Mouse (Mus musculus) neural tube, embryonic 11.5 days (tissue): ENCODE measurements around the gene Usp21. TPM values are rescaled to one million over a fixed set of nuclear protein-coding genes. Genes with fewer than 3 reads are reported as not detected.

Experiments used
- ATAC-seq: fragments of 200-750 bp; cut with Nextera tagmentation; 2 replicates; pipeline ENCODE4 v1.8.0; 2017; ENCODE audit warnings: moderate number of reproducible peaks, mild to moderate bottlenecking, moderate TSS enrichment, moderate library complexity; ENCODE audit not compliant: insufficient read depth, low FRiP score, low TSS enrichment
- DNase-seq: peaks from one replicate; pipeline ENCODE4 v3.0.0-alpha.2; 2015; ENCODE audit warnings: low spot score
- H3K27ac ChIP-seq: fragments of 300-500 bp; sonication (generic); 2 replicates; pipeline ENCODE4 v1.5.1; 2014; ENCODE audit warnings: low read depth, mild to moderate bottlenecking, low read length
- H3K27me3 ChIP-seq: fragments of 300-500 bp; sonication (generic); 2 replicates; pipeline ENCODE4 v1.6.1; 2014; ENCODE audit warnings: mild to moderate bottlenecking, low read length, mixed read lengths; ENCODE audit not compliant: control insufficient read depth, insufficient read depth
- H3K36me3 ChIP-seq: fragments of 300-500 bp; sonication (generic); 2 replicates; pipeline ENCODE4 v1.6.1; 2014; ENCODE audit warnings: mild to moderate bottlenecking, low read length, moderate library complexity, mixed read lengths; ENCODE audit not compliant: control insufficient read depth, insufficient read depth
- H3K4me1 ChIP-seq: fragments of 300-500 bp; sonication (generic); 2 replicates; pipeline ENCODE4 v1.6.1; 2014; ENCODE audit warnings: low read length, mixed read lengths; ENCODE audit not compliant: control insufficient read depth, insufficient read depth
- H3K4me2 ChIP-seq: fragments of 300-500 bp; sonication (generic); 2 replicates; pipeline ENCODE4 v1.6.1; 2014; ENCODE audit warnings: low read depth, mild to moderate bottlenecking, moderate library complexity
- H3K4me3 ChIP-seq: fragments of 300-500 bp; sonication (generic); 2 replicates; pipeline ENCODE4 v1.5.1; 2014; ENCODE audit warnings: low read depth, low read length
- H3K9ac ChIP-seq: fragments of 300-500 bp; sonication (generic); 2 replicates; pipeline ENCODE4 v1.6.1; 2014; ENCODE audit warnings: mild to moderate bottlenecking, low read length
- H3K9me3 ChIP-seq: fragments of 300-500 bp; sonication (generic); 2 replicates; pipeline ENCODE4 v1.6.1; 2016; ENCODE audit warnings: low read length; ENCODE audit not compliant: control insufficient read depth
- WGBS: fragments of 180-500 bp; shearing (Covaris S2); extraction: QIAGEN DNeasy Blood & Tissue Kit; methylation state at CpG from one replicate; pipeline ENCODE4 v1.1.7; 2014; 5-methylcytosine and 5-hydroxymethylcytosine counted together
- polyA plus RNA-seq: library from polyadenylated mRNA; unstranded; fragments of >200 nt; fragmentation: Nextera tagmentation; extraction: Ambion mirVana; gene quantifications from 2 replicates; pipeline ENCODE4 v1.2.1, GENCODE M21; 2014

The Usp21 gene
- polyA plus RNA-seq, 1 experiment from 2014 or later: 104 TPM

DNA sequence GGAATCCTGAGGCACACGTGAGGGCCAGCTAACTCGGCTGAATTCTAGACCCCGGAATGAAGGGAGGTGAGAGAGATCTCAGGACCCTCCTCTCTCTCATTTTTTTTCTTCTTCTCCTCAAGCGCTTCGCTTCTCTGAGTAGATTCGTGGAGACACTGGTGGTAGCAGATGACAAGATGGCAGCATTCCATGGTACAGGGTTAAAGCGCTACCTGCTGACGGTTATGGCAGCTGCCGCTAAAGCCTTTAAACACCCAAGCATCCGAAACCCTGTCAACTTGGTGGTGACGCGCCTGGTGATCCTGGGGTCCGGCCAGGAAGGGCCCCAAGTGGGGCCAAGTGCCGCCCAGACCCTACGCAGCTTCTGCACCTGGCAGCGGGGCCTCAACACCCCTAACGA lies 35.4 kb downstream of the Usp21 start:
- no peaks in the 10 kb centered on the region for H3K36me3 ChIP-seq
- H3K4me1 ChIP-seq: peaks cover 30% of the 10 kb centered on the region
- H3K4me2 ChIP-seq: peak overlapping the region; percentile 36
- H3K9me3 ChIP-seq: no peaks in the 10 kb centered on the region
- 61% methylated on average over 17 of the region's 17 CpGs for WGBS
- H3K27me3 ChIP-seq: no peaks in the 10 kb centered on the region
- 0 out of 2 replicates have a peak overlapping the region, but pooled peaks have one; percentile 22 for H3K4me3 ChIP-seq
- 0 out of 2 replicates have a peak overlapping the region, but pooled peaks have one; percentile 14 for H3K9ac ChIP-seq
- DNase-seq: no peak
- no peak for ATAC-seq
- H3K27ac ChIP-seq: 0 out of 2 replicates have a peak overlapping the region, but pooled peaks have one; percentile 39

- DNase-seq (peak; percentile 40), ATAC-seq (no peak)
- H3K4me2 ChIP-seq: peak overlapping the region; percentile 50
Measured at GRCm38 (mm10) chr1:171251594-171252324, 36.0 kb downstream of the Usp21 start.

GRCm38 (mm10) chr1:171250680-171251593 lies 36.9 kb downstream of the Usp21 start, which contains the start of gene Ndufs2:
Gene Ndufs2 (minus strand): TSS chr1:171251388.
- Histone ChIP-seq H3K9me3 (no peaks in the 10 kb centered on the region), H3K27ac (peak within 1 kb of the TSS; percentile 44; the same call in 1 of the 2 replicates), H3K4me2 (peak within 1 kb of the TSS; percentile 50), H3K4me3 (peak within 1 kb of the TSS; percentile 22), H3K27me3 (no peaks in the 10 kb centered on the region), H3K9ac (peak within 1 kb of the TSS; percentile 44), H3K4me1 (peaks cover 36% of the 10 kb centered on the region), H3K36me3 (no peaks in the 10 kb centered on the region)
- ATAC-seq (no peak), DNase-seq (peak; percentile 30)
- 15% methylated on average over 26 of the region's 26 CpGs for WGBS

More at GRCm38 (mm10) chr1:171251594-171252324, 36.0 kb downstream of the Usp21 start:
- Histone ChIP-seq H3K36me3 (no peaks in the 10 kb centered on the region), H3K9ac (0 out of 2 replicates have a peak overlapping the region, but pooled peaks have one; percentile 14), H3K4me3 (peak overlapping the region; percentile 22; the same call in 1 of the 2 replicates), H3K4me1 (peaks cover 30% of the 10 kb centered on the region), H3K9me3 (no peaks in the 10 kb centered on the region), H3K27ac (peak overlapping the region; percentile 44; the same call in 1 of the 2 replicates), H3K27me3 (no peaks in the 10 kb centered on the region)
- 2% methylated on average over 13 of the region's 13 CpGs for WGBS

- H3K4me3 ChIP-seq: peak within 1 kb of the TSS; percentile 22
- H3K27me3 ChIP-seq: no peaks in the 10 kb centered on the region
- DNase-seq (peak; percentile 49), ATAC-seq (no peak)
- H3K4me1 ChIP-seq: peaks cover 37% of the 10 kb centered on the region
- no peaks in the 10 kb centered on the region for H3K9me3 ChIP-seq
- H3K4me2 ChIP-seq: peak within 1 kb of the TSS; percentile 50
- 13% methylated on average over 5 of the region's 5 CpGs for WGBS
- H3K27ac ChIP-seq: peak within 1 kb of the TSS; percentile 35; the same call in 1 of the 2 replicates
- H3K9ac ChIP-seq: peak within 1 kb of the TSS; percentile 44
- H3K36me3 ChIP-seq: no peaks in the 10 kb centered on the region
Measured at GRCm38 (mm10) chr1:171249913-171250600, 37.7 kb downstream of the Usp21 start, which contains the start of gene Adamts4. Gene Adamts4 (plus strand): TSS chr1:171250421.

- no peak overlapping the region; the same call in 1 of the 2 replicates for H3K27ac ChIP-seq
- no peaks in the 10 kb centered on the region for H3K27me3 ChIP-seq
- peak; percentile 26 for DNase-seq
- H3K4me1 ChIP-seq: peaks cover 37% of the 10 kb centered on the region
- H3K4me3 ChIP-seq: no peak overlapping the region
- no peaks in the 10 kb centered on the region for H3K36me3 ChIP-seq
- no peak overlapping the region; the same call in 1 of the 2 replicates for H3K4me2 ChIP-seq
- WGBS: 41% methylated on average over 3 of the region's 3 CpGs
- no peaks in the 10 kb centered on the region for H3K9me3 ChIP-seq
- H3K9ac ChIP-seq: no peak overlapping the region
- ATAC-seq: no peak
Measured at GRCm38 (mm10) chr1:171248386-171249226, 39.2 kb downstream of the Usp21 start.

- H3K36me3 ChIP-seq: no peaks in the 10 kb centered on the region
- H3K4me3 ChIP-seq: no peak overlapping the region
- ATAC-seq (no peak), DNase-seq (no peak)
- H3K4me1 ChIP-seq: peaks cover 37% of the 10 kb centered on the region
- peak overlapping the region; percentile 56; the same call in 1 of the 2 replicates for H3K27ac ChIP-seq
- H3K27me3 ChIP-seq: no peaks in the 10 kb centered on the region
- H3K4me2 ChIP-seq: peak overlapping the region; percentile 17
- WGBS: 23% methylated on average over 4 of the region's 4 CpGs
- no peak overlapping the region for H3K9ac ChIP-seq
- no peaks in the 10 kb centered on the region for H3K9me3 ChIP-seq
Measured at GRCm38 (mm10) chr1:171247916-171248315, 39.9 kb downstream of the Usp21 start.

- Histone ChIP-seq H3K4me3 (peak overlapping the region; percentile 82), H3K4me1 (peaks cover 36% of the 10 kb centered on the region), H3K9ac (peak overlapping the region; percentile 48), H3K27me3 (no peaks in the 10 kb centered on the region), H3K36me3 (no peaks in the 10 kb centered on the region), H3K9me3 (no peaks in the 10 kb centered on the region), H3K27ac (0 out of 2 replicates have a peak overlapping the region, but pooled peaks have one; percentile 30), H3K4me2 (peak overlapping the region; percentile 44)
- ATAC-seq: peak; percentile 14
- DNase-seq: no peak
- 10% methylated on average over 13 of the region's 13 CpGs for WGBS
Measured at GRCm38 (mm10) chr1:171247453-171247841, 40.3 kb downstream of the Usp21 start.
